Mouse (Mus musculus) kidney, postnatal 36 days (tissue): Measurements from ENCODE around the gene Hoxa5.

Source experiments
- DNase-seq, 2 experiments: peaks; one replicate each; pipeline ENCODE4 v3.0.0; 2021 to 2022; ENCODE audit warnings: mixed read lengths in 2 of 2

Hoxa5 gene

DNA sequence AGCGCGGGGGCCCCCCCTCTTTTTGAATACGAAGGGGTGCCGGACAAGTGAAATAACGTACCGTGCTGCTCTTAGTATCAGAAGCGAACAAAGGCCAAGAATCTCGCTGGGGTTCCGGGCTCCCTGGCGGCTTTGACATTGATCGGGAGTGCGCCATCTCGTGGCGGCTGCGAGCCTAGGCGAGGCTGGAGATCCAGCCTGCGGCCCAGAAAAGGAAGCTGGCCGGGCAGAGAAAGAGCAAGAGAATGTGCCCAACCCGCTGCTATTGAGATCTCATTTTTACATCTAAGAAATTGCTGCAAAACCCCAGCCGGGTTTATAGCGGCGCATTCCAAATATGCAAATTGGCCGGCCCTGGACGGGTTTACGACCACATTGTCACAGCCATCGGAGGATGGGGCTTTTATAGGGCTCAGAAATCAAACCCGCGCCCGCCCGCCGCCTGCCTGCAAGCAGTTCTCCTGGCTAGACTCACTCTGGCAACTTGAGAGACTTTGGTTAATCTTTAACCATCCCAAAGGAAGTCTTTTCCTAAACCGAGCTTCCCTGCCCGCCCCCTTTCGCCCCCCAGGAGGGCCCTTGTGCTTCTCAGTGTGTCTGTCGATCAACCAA lies 36.1 kb upstream of the Hoxa5 start, which contains the start of gene Hoxa10:
Hoxa10 (minus strand) TSS at position 466 of the 612 bp plus-strand sequence.
- peak; percentile 95 to 96 for DNase-seq

DNA sequence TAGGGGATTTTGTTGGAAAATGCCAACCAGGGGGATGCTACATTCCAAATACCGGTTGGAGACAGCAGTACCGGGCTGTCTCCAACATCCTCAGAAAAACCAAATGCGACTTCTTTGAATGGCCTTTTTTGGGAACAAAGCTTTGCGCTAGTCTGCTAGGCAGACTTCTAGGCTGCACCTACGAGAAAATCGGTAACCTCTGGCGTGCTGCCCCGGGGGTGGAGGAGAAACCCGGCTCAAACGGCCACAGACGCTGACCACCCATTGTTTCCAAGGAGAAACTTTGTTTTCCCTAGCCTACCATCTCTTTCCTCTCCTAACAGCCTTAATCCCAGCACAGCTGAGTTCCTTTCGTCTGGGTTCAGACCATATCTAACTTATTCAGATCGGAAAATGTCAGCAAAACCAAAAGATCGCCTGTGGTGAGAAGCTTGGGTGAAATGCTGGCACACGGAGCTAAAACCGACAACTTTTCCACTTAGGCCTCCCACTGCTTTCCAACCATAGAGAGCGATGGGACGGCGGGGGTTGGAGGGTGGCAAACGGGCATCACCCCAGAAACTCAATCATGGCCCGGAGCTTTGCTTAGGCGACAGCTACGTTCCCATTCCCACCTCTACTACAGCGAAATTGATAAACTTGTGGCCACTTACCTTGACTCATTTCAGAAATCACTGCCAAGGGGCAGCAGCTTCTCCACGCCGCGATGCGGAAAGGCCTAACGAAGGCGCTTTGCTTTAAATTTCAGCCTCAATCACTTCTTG lies 35.4 kb upstream of the Hoxa5 start:
- peak in 1 of 2 experiments; percentile 71 for DNase-seq

DNA sequence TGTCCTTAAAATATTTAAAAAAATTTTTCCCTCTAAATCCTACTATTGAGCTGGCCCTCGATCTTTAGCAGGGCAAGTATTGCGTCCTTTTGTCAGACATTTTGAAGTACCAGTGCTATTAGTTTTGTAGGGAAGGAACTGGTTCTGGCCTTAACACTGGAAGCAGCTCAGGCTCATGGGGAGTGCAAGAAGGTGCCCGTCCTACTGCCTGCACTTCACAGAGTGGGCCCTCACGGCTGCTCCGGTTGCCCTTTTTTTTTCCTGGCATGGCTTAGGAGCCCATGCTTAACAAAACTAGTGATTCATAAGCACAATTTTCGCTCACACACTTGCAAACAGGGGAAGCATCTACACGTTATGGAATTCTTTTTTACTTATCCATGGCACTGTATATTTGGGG lies 34.6 kb upstream of the Hoxa5 start:
- DNase-seq: no peak

DNA sequence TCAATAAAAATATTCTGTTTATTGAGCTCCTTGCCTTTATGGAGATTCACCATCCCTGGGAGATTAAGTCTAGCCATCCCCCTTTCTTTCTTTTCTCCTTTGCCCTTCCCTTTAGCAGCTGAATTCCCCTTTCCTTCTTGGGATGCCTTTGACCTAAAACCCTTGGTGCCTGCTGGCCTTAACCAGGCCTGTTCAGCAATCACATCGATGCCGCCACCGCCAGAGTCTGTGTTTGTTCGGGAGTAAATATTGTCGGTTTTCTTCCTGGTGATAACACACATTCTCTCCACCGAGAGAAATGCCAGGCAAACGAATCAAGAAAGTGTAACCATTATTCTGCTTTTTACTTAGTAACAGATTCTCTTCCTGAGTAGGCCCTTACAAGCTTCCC lies 33.8 kb upstream of the Hoxa5 start:
- no peak for DNase-seq

DNA sequence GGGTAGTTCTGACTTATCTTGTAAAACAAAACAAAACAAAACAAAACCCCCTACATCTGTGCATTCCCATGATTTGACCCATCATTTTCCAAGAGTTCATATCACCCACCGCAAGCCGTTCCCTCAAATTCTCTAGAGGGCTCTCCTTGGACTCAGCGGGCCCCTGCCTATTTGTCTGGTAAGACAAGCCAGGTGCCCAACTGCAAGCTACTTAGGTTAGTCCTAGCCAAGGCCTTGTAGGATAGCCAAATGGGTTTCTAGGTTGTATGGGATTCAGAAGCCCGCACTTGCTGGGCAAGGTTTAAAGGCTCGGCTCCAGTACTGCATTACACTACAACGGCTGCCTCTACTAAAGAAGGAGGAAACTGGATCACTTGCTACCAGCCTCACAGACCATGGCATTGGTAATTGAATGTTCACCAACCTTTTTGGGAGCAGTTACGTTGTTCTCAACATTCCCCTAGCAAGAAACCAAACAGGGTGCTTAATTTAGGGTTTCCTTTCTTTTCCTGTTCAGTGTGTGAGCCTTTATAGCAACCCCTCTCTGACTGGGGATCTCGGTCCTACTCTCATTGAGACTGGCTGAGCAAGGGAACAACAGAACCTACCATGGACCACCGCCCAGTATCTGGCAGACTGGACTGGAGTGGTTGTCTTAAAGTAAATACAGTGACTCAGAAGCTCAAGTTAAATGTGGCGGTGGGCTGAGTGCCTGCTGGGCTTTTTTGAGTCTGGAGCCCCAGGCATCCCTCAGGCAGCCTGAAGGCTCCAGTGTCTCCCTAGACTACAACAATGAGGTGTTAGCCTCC lies 33.2 kb upstream of the Hoxa5 start:
- DNase-seq: no peak

DNA sequence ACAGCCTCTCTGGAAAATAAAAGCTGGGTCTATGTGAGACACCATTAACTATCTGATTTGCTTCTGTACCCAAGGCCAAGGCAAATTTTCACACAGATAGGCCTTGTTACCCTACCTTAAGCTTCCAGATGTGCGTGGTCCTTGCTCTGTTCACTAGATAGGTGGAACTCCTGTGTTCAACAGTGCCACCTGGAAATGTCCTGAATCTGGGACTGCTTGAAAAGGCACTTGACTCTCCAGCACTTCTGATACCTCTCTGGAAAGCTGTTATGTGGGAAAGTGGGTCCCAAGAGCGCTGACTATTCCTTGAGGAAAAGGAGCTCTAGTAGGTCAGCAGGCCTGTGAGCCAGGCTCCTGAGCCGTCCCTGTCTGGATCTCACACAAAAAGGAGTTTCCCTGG lies 32.4 kb upstream of the Hoxa5 start:
- peak in 1 of 2 experiments; percentile 27 for DNase-seq

DNA sequence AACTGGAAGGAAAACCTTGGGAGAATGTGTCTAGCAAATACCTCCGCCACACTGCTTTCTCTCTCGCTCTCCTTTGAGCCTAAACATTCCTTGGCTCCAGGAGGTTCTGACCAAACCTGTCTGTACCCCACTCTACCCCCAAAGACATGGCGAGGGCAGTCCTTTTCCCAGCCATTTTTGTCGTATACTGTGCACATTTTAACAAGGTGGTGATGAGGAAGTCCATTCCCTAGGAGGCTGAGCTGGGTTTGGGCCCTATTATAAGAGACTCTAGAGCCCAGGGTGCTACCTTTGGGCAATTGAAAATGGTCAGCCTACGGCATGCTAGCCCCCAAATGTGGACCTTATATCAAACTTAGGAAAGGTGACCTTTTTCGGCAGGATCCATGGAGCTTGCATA lies 31.5 kb upstream of the Hoxa5 start:
- DNase-seq: no peak

DNA sequence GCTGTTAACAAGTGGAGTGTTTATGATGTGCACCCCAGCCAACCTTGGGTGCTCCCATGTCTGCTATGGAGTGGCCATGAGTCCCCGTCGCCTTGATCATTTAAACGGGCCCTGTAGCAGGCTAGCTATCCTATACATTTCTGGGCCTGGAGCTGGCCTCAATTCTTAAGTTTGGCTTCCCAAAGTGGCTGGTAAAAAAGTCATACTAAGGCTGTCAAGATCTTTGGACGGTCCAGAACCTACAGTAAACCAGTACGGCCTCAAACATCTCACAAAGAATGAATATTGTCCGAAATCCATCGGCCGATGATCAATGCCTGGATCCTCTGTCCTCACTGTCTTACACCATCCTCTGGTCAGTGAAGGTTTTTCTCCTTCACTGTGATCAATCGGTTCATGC lies 30.9 kb upstream of the Hoxa5 start:
- peak in 1 of 2 experiments; percentile 18 for DNase-seq

DNA sequence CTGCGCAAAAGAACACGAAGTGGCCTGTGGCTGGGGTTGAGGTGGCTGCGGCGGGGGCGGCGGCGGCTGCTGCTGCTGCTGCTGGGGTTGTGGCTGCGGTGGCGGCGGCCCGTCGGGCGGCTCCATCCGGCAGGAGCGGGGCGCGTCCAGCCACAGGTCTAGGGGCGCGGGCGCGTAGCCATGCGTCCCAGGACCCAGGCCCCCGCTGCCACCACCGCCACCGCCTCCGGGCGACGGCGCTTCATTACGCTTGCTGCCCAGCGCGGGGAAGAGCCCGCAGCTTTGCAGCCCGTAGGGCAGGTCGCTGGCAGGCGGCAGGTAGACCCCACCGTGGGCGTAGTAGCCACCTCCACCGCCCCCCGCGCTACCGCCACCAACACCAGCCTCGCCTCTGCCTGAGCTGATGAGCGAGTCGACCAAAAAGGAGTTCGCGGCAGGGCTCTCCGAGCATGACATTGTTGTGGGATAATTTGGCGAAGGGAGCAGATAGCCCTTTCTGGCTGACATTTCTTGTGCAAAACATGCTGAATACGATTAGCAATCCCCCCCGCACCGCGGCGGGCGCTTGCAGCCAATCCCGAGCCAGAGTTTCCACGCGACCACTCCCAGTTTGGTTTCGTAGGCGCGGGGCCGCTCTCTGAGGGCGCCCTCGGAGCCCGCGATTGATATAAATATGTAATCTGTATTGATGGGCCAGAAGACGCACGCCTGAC lies 30.2 kb upstream of the Hoxa5 start:
- DNase-seq: peak; percentile 83 to 85

DNA sequence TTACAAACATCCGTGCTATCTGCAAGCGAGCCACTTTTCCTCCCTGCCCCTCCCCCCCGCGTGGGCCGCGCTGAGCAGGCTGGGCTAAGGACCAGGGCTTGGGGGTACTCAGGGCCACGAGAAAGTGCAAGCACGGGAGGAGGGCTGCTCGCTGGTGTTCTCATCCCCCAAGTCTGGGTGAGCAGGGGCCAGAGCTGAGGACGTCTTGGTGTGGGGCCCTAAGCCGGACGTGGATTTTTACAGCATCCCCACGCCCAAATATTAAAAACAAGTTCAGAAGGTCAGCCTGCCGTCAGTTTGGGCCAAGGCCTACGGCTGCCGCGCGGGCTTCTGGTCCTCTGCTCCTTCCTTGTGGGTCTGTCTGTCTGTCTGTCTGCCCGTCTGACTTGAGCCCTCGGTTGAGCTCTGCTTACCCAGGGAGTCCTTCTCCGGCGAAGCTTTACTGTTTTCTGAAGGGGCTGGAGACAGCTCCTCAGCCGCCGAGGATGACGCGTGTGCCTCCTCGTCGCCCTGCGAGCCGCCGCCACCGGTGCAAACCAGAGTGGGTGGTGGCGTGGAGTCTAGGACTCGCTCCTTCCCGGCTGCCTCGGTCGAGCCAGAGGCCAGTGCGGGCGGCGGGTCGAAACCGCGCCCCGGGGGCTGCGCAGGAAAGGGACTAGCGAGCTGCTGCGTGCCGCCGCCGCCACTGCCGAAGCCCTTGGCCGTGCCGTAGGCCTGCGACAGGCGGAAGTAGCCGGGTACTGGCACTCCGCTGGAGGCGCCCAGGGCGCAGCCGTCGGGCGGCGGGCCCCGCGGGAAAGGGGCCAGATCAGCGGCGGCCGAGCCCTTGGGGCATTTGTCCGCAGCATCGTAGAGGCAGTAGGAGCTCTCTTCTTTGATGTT lies 29.4 kb upstream of the Hoxa5 start:
- peak; percentile 92 to 93 for DNase-seq

DNA sequence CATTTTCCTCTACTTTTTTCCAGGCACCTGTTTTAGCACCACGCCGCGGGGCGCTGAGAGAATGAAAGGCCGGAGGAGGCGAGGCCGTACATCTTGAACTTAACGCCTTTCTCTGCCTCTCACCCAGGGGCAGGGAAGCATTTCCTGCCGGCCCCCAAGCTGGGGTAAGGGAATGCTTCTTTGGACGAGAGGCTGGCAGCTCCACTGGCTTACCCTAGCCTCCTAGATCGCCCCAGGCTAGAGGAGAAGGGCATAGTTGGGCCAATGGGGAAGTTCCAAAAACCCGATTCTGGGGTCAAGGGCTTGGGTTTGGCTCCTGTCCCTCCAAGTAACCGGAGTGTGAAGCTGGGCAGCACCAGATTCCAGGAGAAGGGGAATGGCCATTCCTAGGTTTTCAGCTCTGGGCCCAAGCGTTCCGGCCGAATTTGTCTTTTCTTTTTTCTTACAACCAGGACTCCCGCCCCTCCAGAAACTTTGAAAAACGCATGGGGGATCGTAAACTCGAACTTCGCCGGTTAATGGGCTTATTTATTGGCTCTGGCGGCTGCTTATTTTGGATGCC lies 28.7 kb upstream of the Hoxa5 start:
- DNase-seq: peak in 1 of 2 experiments; percentile 66

DNA sequence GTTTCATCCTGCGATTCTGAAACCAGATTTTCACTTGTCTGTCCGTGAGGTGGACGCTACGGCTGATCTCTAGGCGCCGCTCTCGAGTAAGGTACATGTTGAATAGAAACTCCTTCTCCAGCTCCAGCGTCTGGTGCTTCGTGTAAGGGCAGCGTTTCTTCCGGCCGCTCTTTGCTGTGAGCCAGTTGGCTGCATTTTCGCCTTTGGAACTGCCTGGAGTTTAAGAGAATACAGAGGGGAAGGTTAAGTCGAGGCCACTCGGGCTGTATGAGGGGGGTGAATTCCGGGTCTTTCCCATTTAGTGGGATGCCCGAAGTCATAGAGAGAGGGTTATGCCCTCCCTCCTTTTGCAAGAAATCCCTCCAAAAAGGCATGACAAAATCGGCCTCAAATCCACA lies 28.2 kb upstream of the Hoxa5 start:
- peak; percentile 80 to 83 for DNase-seq

DNA sequence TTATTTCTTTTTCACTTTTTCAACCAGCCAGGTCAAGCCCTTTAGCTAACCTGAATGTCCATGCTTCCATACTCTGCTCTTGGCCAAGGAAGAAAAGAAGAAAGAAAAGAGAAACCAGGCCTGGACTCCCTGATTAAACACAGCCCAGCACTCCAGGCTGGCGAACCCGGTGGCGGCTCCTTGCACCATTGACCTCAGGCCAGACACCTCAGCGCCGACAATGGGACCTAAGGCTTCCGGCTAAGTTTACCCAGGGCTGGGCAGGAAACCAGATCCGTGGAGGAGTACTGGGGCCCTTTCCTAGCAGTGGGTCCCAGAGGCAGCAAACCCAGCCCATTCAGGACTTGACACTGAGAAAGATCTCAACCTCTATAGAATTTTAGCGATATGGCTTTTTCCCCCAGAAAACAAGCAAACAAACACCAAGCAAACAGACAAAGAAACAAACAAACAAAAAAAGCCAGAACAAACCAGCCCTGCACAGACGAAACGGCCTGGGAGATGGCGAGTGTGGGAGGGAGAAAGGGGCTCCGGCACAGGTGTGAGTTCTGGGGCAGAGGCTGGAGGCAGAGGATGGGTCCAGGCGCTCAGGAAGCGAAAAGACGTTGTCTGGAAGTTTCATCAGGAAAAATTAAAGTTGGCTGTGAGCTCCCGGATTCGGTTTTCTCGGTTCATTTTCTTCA lies 27.6 kb upstream of the Hoxa5 start:
- DNase-seq: peak in 1 of 2 experiments; percentile 75

DNA sequence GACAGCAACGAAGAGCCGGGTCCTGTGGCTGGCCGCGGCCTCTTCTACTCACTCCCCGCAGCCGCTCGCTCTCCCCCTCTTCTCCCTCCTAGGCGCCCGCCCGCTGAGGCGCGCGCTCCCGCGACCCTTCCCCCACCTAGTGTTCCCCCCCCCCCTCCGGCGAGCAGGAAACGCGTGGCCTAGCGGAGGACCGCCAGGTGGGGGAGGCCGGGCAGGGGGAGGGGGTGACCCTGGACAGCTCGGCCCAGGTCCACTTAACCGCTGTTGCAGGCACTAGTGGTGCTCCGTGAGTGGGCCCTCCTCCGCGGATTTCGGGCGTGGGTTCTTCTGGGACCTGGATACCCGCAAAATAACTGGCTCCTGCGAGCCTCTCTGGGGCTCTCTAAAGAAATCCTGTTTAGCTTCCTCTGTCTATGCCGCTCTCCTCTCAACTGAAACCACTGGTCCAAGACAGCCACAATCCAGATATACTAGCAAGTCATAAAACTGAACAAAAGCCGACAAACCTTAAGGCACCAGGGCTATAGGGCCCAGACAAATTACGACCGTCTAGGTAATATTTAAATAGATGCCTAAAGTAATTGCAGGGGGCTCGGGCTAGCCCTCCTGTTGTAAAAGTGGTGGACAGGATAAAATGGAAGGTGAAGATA lies 26.3 kb upstream of the Hoxa5 start, which contains the start of gene Hoxa9:
Hoxa9 (minus strand) TSS at position 574 of the 650 bp plus-strand sequence.
- DNase-seq: peak in 1 of 2 experiments; percentile 83

DNA sequence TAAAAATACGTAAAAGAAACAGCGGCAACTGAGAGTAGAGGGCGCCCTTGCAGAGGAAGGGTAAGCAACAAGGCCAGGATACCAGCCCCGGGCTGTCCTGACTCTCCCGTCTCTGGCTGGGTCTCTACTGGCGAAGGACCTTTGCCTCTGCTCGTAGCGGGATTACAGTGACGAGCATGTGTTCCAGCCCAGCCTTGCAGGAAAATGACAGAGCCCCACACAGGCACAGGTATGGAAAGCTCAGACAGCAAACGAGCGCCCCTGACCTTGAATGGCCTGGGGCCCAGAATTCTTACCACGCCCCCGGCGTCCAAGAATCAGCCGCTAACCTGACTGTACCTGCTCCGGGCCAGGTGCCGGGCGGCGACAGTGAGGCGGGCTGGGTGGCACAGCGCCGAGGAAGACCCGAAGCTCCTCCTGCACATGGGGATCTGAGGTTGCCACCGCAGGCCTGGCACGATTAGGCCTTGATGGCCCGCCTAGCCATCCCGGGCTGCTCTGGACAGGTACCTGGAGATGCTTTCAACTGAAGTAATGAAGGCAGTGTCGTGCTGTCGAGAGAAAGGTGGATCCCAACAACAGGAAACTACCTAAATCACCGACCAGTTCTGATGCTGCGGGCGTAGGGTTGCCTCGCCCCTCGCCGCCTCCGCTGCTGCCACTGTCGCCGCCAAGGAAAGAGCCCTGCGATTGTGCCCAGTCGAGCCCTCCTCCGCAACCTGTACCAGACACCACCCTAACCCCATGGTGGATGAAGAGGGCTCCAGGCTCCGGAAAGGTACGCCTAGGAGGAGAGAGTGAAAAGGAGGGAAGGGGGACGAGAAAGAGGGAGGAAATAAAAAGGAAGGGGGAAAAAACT lies 25.4 kb upstream of the Hoxa5 start:
- DNase-seq: peak; percentile 88

DNA sequence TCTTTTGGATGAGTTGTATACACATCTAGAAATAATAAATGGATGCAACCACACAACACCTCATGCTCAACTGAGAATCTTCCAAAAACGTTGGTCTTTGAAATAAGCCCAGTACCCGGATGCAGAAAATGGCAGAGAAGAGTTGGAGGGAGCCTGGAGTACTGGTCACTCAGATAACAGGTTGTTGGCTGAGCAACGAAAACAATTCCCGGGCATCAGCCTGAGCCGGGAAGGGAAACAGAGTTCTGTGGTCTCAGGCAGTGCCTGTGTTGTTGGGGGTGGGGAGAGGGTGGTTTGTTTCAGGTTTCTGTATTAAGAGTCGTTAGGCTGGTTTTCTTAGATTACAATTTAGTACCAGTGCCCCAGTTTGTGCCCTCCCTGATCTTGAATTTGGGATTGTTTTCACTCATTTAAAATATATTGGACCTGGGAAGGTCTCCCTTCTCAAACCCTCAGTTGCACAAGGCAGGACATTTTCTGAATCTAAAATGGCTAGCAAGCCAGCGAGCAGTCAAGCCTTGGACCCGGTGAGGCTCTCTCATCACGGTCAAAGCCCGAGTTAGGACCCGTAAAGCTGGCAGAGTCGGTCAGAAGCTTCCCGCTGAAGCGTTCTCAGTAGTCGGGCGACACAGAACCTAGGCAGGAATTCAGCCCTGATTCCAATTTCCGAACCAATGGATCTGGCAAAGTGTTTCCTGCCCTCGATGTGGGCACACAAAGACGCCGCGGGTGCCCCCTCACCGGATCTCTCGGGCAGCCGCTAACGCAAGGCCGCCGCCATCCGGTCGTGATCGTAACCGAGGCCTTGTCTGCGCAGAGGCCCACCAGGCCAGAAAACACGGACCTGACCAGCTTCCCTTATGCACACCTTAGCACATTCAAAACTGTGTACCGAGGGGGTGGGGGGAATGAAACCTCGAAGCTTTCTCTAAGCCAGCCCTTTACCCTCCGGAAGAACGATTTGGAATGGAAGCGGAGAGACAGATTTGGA lies 24.4 kb upstream of the Hoxa5 start:
- peak in 1 of 2 experiments; percentile 79 for DNase-seq

DNA sequence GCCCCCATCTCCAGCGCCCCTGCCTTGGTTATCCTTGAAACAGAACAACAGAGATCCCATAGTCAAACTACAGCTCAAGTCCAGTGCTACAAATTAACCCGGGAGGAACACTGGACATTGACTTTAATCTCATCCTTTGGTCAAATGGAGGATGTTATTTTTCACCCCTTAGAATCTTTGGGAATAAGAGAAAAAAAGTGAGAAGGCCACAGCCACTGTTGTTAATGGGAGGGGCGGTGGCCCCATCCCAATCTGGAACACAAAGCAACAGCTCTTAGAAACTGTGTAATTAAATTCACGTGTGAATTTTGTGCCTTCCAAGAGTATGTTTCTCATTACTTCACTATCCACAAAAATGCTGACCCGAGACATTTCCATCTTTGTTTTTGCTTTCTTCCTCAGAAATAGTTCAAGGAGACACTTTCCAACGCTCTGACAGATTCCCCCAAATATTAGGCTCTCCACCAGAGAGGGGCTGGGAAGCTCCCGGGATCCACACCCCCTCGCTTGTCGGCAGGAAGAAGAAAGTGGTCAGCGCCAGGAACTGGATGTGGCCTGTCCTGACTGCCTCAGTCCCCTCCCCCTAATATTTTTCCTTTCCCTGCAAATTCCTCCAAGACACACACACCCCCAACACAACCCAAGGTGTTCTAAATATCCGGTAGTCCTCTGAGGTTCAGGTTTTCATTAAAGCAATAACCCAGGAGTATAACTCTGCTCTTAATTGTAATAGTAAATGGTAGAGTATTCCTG lies 23.3 kb upstream of the Hoxa5 start:
- DNase-seq: peak; percentile 63 to 70
